Mouse (Mus musculus): ENCODE results near the gene Nrgn.

Gene Nrgn

GRCm38 (mm10) chr9:37552536-37553293 is at the start of gene Nrgn:
TSS of gene Nrgn (minus strand) at chr9:37552904.
- DNase-seq (ENCODE audit: low read depth, low spot score): peak; percentile 95

GRCm38 (mm10) chr9:37600538-37601205 is 48.0 kb upstream of the Nrgn start:
- DNase-seq (ENCODE audit: low read depth, low spot score): no peak

GRCm38 (mm10) chr9:37598637-37599036 is 45.9 kb upstream of the Nrgn start:
- no peak for DNase-seq (ENCODE audit: low read depth, low spot score)

- no peak for DNase-seq (ENCODE audit: low read depth, low spot score)
These were observed 42.9 kb upstream of the Nrgn start for GRCm38 (mm10) chr9:37595570-37595969.

GRCm38 (mm10) chr9:37593690-37594089 is 41.0 kb upstream of the Nrgn start:
- DNase-seq (ENCODE audit: low read depth, low spot score): no peak

- DNase-seq (ENCODE audit: low read depth, low spot score): no peak
These were observed 39.9 kb upstream of the Nrgn start for GRCm38 (mm10) chr9:37592633-37593032.

- DNase-seq (ENCODE audit: low read depth, low spot score): no peak
These were observed 39.3 kb upstream of the Nrgn start for GRCm38 (mm10) chr9:37592025-37592424.

- DNase-seq (ENCODE audit: low read depth, low spot score): no peak
These were observed 37.7 kb upstream of the Nrgn start for GRCm38 (mm10) chr9:37590381-37590780.

- no peak for DNase-seq (ENCODE audit: low read depth, low spot score)
These were observed 34.0 kb upstream of the Nrgn start for GRCm38 (mm10) chr9:37586718-37587117.

GRCm38 (mm10) chr9:37583594-37583993 is 30.9 kb upstream of the Nrgn start:
- no peak for DNase-seq (ENCODE audit: low read depth, low spot score)

GRCm38 (mm10) chr9:37576436-37576930 is 23.8 kb upstream of the Nrgn start:
- peak; percentile 11 for DNase-seq (ENCODE audit: low read depth, low spot score)

- no peak for DNase-seq (ENCODE audit: low read depth, low spot score)
These were observed 19.6 kb upstream of the Nrgn start for GRCm38 (mm10) chr9:37572204-37572876.

GRCm38 (mm10) chr9:37569231-37569835 is 16.6 kb upstream of the Nrgn start:
- no peak for DNase-seq (ENCODE audit: low read depth, low spot score)

GRCm38 (mm10) chr9:37568605-37569214 is 16.0 kb upstream of the Nrgn start:
- DNase-seq (ENCODE audit: low read depth, low spot score): no peak

- DNase-seq (ENCODE audit: low read depth, low spot score): no peak
These were observed 15.3 kb upstream of the Nrgn start for GRCm38 (mm10) chr9:37567892-37568604.

- no peak for DNase-seq (ENCODE audit: low read depth, low spot score)
These were observed 14.8 kb upstream of the Nrgn start for GRCm38 (mm10) chr9:37567454-37567853.

GRCm38 (mm10) chr9:37567019-37567418 is 14.3 kb upstream of the Nrgn start:
- no peak for DNase-seq (ENCODE audit: low read depth, low spot score)

GRCm38 (mm10) chr9:37563805-37564204 is 11.1 kb upstream of the Nrgn start:
- DNase-seq (ENCODE audit: low read depth, low spot score): no peak

GRCm38 (mm10) chr9:37560617-37561016 is 7.9 kb upstream of the Nrgn start:
- no peak for DNase-seq (ENCODE audit: low read depth, low spot score)

- DNase-seq (ENCODE audit: low read depth, low spot score): no peak
These were observed 3.7 kb upstream of the Nrgn start for GRCm38 (mm10) chr9:37556366-37556765.
